Mouse (Mus musculus) erythroblast, embryonic 14.5 days (primary cell): Measurements from ENCODE around the gene Nup214. TPM values are rescaled to one million over a fixed set of nuclear protein-coding genes. Genes with fewer than 3 reads are reported as not detected.

Experiments
- H3K27me3 ChIP-seq: 2 replicates; pipeline ENCODE4 v1.6.1; 2012; ENCODE audit warnings: inconsistent platforms; ENCODE audit not compliant: control insufficient read depth
- H3K36me3 ChIP-seq: 2 replicates; pipeline ENCODE4 v1.6.1; 2012; ENCODE audit warnings: mild to moderate bottlenecking, inconsistent platforms; ENCODE audit not compliant: control insufficient read depth
- H3K4me1 ChIP-seq: 2 replicates; pipeline ENCODE4 v1.6.1; 2012; ENCODE audit warnings: inconsistent platforms; ENCODE audit not compliant: control insufficient read depth
- H3K4me3 ChIP-seq: replicated peaks from 2 replicates; pipeline ENCODE3; 2012; ENCODE audit warnings: moderate library complexity, mild to moderate bottlenecking, inconsistent platforms
- H3K9me3 ChIP-seq: 2 replicates; pipeline ENCODE4 v1.6.1; 2012; ENCODE audit warnings: low read length, inconsistent platforms, mixed read lengths; ENCODE audit not compliant: control insufficient read depth
- GATA1 ChIP-seq: IDR thresholded peaks from 2 replicates; pipeline ENCODE4 v1.6.1; 2012; ENCODE audit warnings: low read length, inconsistent platforms, mixed read lengths
- TAL1 ChIP-seq: IDR thresholded peaks from 3 replicates; pipeline ENCODE4 v1.6.1; 2012; ENCODE audit warnings: low read length, inconsistent platforms, mixed read lengths
- polyA plus RNA-seq: library from polyadenylated mRNA; stranded (reverse); fragments of >175 nt; gene quantifications from 2 replicates; pipeline ENCODE4 v1.2.3, GENCODE M21; 2012

The Nup214 gene
- polyA plus RNA-seq, 1 experiment, result 1.6 TPM

DNA sequence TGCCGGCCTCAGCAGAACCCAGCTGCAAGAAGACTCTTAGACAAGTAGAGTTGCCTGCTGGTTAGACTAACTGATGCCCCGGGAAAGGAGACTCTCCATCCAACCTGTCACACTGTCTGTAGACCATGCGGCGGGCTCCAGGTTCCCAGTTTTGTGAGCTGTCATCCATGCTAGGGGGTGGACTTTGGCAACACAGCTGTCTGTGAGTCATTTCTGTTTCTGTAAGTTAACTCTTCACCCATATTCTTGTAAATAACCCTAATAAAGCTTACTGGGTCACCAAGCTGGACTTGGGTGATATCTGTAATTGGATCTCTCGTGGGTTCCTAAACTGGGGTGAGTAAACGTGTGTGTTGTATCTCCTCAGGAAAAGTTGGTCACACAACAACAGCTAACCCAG, 25.4 kb upstream of the Nup214 start:
- H3K4me3 ChIP-seq, result no peak overlapping the region
- TF ChIP-seq TAL1, result no peak
- H3K36me3 ChIP-seq, result no peaks in the 10 kb centered on the region
- peaks cover 3% of the 10 kb centered on the region for H3K4me1 ChIP-seq
- H3K27me3 ChIP-seq, result peaks cover 61% of the 10 kb centered on the region
- no peaks in the 10 kb centered on the region; the same call in 1 of the 2 replicates for H3K9me3 ChIP-seq

GRCm38 (mm10) chr2:31950058-31950871, 24.0 kb upstream of the Nup214 start, which contains the start of gene Aif1l:
Gene Aif1l (plus strand): TSS chr2:31950139.
- H3K36me3 ChIP-seq, result no peaks in the 10 kb centered on the region
- H3K9me3 ChIP-seq, result no peaks in the 10 kb centered on the region; the same call in 1 of the 2 replicates
- H3K4me3 ChIP-seq, result peak within 1 kb of the TSS; percentile 35
- H3K4me1 ChIP-seq, result peaks cover 3% of the 10 kb centered on the region
- peaks cover 55% of the 10 kb centered on the region for H3K27me3 ChIP-seq
- TF ChIP-seq GATA1 (no peak), TAL1 (no peak)

DNA sequence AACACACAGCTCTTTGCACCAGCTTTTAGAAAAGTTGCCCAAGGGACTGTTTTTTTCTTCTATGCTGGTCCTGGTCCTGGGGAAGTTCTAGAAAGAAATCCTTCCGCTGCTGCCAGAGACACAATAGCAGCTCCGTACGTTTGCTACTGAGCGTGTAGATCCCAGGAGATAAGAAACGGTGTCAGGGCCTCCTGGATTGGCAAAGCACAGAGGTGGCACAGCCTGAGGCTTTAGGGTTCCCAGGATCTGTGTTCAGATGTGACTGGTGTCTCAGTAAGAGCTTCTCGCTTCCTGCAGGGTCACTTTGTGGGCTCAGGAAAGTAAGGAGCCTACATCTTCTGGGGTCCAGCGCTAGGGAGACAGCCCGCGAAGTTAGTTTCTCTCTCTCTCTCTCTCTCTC, 23.3 kb upstream of the Nup214 start:
- peaks cover 3% of the 10 kb centered on the region for H3K4me1 ChIP-seq
- no peaks in the 10 kb centered on the region for H3K36me3 ChIP-seq
- H3K27me3 ChIP-seq, result peaks cover 53% of the 10 kb centered on the region
- no peaks in the 10 kb centered on the region; the same call in 1 of the 2 replicates for H3K9me3 ChIP-seq
- TF ChIP-seq GATA1, result peak; percentile 43; the same call in 1 of the 2 replicates
- TF ChIP-seq TAL1, result no peak
- no peak overlapping the region for H3K4me3 ChIP-seq

GRCm38 (mm10) chr2:31952236-31952635, 22.0 kb upstream of the Nup214 start:
- no peak for TF ChIP-seq GATA1
- 0 out of 3 replicates have a peak, but pooled peaks have one; percentile 11 for TF ChIP-seq TAL1
- Histone ChIP-seq H3K4me1 (peaks cover 3% of the 10 kb centered on the region), H3K36me3 (no peaks in the 10 kb centered on the region), H3K4me3 (no peak overlapping the region), H3K9me3 (no peaks in the 10 kb centered on the region; the same call in 1 of the 2 replicates), H3K27me3 (peaks cover 53% of the 10 kb centered on the region)

DNA sequence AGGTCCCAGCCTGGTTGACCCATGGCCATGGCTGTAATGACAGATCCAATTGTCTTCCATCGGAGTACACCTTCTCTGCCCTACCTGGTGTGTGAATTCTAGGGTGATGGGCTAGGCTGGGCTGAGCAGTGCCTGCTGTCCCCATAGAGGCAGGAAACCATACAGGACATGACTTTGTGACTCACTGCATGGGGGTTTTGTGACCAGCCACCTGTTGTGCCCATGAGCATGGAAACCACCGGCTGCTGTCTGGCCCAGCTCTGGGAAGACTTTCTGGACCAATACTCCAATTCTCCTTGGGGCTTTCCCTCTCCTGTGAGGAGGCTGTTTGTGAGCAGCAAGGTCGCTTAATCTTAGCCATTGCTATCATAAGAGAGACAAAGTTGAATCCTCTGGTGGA, 21.5 kb upstream of the Nup214 start:
- Histone ChIP-seq H3K4me1 (peaks cover 3% of the 10 kb centered on the region), H3K36me3 (no peaks in the 10 kb centered on the region), H3K4me3 (no peak overlapping the region), H3K27me3 (peaks cover 53% of the 10 kb centered on the region), H3K9me3 (no peaks in the 10 kb centered on the region; the same call in 1 of the 2 replicates)
- TF ChIP-seq TAL1, result no peak
- no peak for TF ChIP-seq GATA1

- Histone ChIP-seq H3K27me3 (peaks cover 44% of the 10 kb centered on the region), H3K36me3 (no peaks in the 10 kb centered on the region)
- TF ChIP-seq TAL1 (no peak), GATA1 (no peak)
Observed at GRCm38 (mm10) chr2:31953687-31954086, 20.5 kb upstream of the Nup214 start.

GRCm38 (mm10) chr2:31954779-31955181, 19.5 kb upstream of the Nup214 start:
- no peak overlapping the region for H3K4me3 ChIP-seq
- no peak for TF ChIP-seq TAL1
- TF ChIP-seq GATA1, result no peak
- no peaks in the 10 kb centered on the region for H3K36me3 ChIP-seq
- H3K27me3 ChIP-seq, result peaks cover 33% of the 10 kb centered on the region
- peaks cover 3% of the 10 kb centered on the region for H3K4me1 ChIP-seq
- H3K9me3 ChIP-seq, result no peaks in the 10 kb centered on the region; the same call in 1 of the 2 replicates

More at GRCm38 (mm10) chr2:31953687-31954086, 20.5 kb upstream of the Nup214 start:
- no peaks in the 10 kb centered on the region; the same call in 1 of the 2 replicates for H3K9me3 ChIP-seq
- no peak overlapping the region for H3K4me3 ChIP-seq
- peaks cover 3% of the 10 kb centered on the region for H3K4me1 ChIP-seq

- H3K36me3 ChIP-seq, result no peaks in the 10 kb centered on the region
- H3K4me3 ChIP-seq, result no peak overlapping the region
- no peaks in the 10 kb centered on the region; the same call in 1 of the 2 replicates for H3K4me1 ChIP-seq
- H3K9me3 ChIP-seq, result no peaks in the 10 kb centered on the region
- peaks cover 24% of the 10 kb centered on the region for H3K27me3 ChIP-seq
- no peak for TF ChIP-seq TAL1
- TF ChIP-seq GATA1, result no peak
Observed at GRCm38 (mm10) chr2:31955686-31956085, 18.6 kb upstream of the Nup214 start.

DNA sequence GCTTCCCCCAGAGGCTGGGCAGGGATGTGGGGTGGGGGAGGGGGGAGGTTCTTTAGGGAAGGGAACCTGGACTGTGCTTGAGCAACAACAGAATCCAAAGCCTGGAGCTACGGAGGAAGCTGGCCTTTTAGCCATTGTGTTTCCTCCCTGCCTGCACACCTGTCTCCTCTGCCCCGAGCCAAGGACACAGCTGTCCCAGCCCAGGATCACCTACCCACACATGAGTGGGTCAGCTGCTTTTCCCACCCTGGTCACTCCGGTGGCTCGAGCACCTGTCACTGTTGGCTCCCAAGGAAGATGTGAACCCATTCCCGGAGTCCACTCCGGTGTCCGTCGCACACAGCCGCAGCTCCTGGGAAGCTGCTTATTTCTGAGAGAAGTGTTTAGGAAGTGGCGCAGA, 17.0 kb upstream of the Nup214 start:
- TF ChIP-seq GATA1, result no peak
- TF ChIP-seq TAL1, result no peak
- no peaks in the 10 kb centered on the region for H3K36me3 ChIP-seq
- H3K27me3 ChIP-seq, result peaks cover 9% of the 10 kb centered on the region
- H3K4me3 ChIP-seq, result no peak overlapping the region
- no peaks in the 10 kb centered on the region; the same call in 1 of the 2 replicates for H3K4me1 ChIP-seq
- H3K9me3 ChIP-seq, result no peaks in the 10 kb centered on the region

DNA sequence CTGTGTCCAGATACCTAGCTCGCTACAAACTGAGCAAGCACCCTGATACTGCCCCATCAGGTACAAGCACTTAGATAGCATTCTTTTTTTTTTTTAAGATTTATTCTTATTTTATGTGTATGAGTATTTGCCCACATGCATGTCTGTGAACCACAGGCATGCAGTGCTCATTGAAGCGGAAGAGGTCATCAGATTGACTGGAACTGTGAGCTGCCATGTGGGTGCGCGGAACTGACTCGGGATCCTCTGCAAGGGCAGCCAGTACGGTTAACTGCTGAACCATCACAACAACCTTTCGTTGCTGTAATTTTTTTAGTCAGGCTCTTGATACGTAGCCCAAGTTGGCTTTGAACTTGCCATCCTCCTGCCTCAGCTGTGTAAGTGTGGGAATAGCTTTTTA, 13.2 kb upstream of the Nup214 start:
- no peak overlapping the region for H3K4me3 ChIP-seq
- no peaks in the 10 kb centered on the region for H3K9me3 ChIP-seq
- no peak for TF ChIP-seq TAL1
- TF ChIP-seq GATA1, result no peak
- H3K4me1 ChIP-seq, result no peaks in the 10 kb centered on the region; the same call in 1 of the 2 replicates
- no peaks in the 10 kb centered on the region for H3K36me3 ChIP-seq
- H3K27me3 ChIP-seq, result no peaks in the 10 kb centered on the region
